Mouse (Mus musculus) brain, embryonic 14.5 days (tissue): ENCODE measurements around the gene Rpl3l. TPM values are rescaled to one million over a fixed set of nuclear protein-coding genes. Genes with fewer than 3 reads are reported as not detected.

ENCODE experiments used
- DNase-seq: peaks from one replicate; pipeline ENCODE4 v3.0.0-alpha.2; 2011; ENCODE audit warnings: low read depth
- CTCF ChIP-seq: fragments of 200-500 bp; IDR thresholded peaks from 2 replicates; pipeline ENCODE4 v1.5.1; 2012; ENCODE audit warnings: inconsistent platforms, mild to moderate bottlenecking, moderate library complexity, borderline replicate concordance; ENCODE audit not compliant: insufficient read depth, insufficient read length; ENCODE audit errors: extremely low read depth
- POLR2A ChIP-seq: fragments of 200-500 bp; IDR thresholded peaks from 2 replicates; pipeline ENCODE4 v1.6.1; 2012; ENCODE audit warnings: mild to moderate bottlenecking, inconsistent platforms, borderline replicate concordance; ENCODE audit not compliant: poor library complexity, insufficient read depth, insufficient read length, severe bottlenecking; ENCODE audit errors: extremely low read depth
- polyA plus RNA-seq: library from polyadenylated mRNA; depleted of rRNA; stranded (reverse); fragments of >200 nt; gene quantifications from 2 replicates; pipeline ENCODE4 v1.2.3, GENCODE M21; 2012

Gene Rpl3l
- polyA plus RNA-seq, 1 experiment = 0.08 TPM

- no peak for DNase-seq
- TF ChIP-seq CTCF (no peak), POLR2A (no peak)
Measured at GRCm38 (mm10) chr17:24722220-24722924, 5.2 kb upstream of the Rpl3l start.

GRCm38 (mm10) chr17:24723122-24723880, 4.3 kb upstream of the Rpl3l start:
- TF ChIP-seq POLR2A (no peak), CTCF (no peak)
- DNase-seq = no peak

GRCm38 (mm10) chr17:24723881-24724180, 3.8 kb upstream of the Rpl3l start:
- TF ChIP-seq CTCF (no peak), POLR2A (no peak)
- DNase-seq = no peak

- DNase-seq = peak; percentile 97
- TF ChIP-seq POLR2A = peak; percentile 57; the same call in 1 of the 2 replicates
- peak; percentile 98 for TF ChIP-seq CTCF
Measured at GRCm38 (mm10) chr17:24724184-24724583, 3.4 kb upstream of the Rpl3l start, which contains the start of gene Ndufb10. Ndufb10 (minus strand) TSS chr17:24724478.

GRCm38 (mm10) chr17:24725637-24726390, 1.8 kb upstream of the Rpl3l start:
- TF ChIP-seq CTCF (no peak), POLR2A (no peak)
- no peak for DNase-seq

GRCm38 (mm10) chr17:24728184-24728583, 564 bp downstream of the Rpl3l start:
- no peak for TF ChIP-seq POLR2A
- no peak for TF ChIP-seq CTCF
- no peak for DNase-seq

GRCm38 (mm10) chr17:24729067-24729466, 1.4 kb downstream of the Rpl3l start:
- no peak for DNase-seq
- TF ChIP-seq POLR2A = no peak
- no peak for TF ChIP-seq CTCF

- TF ChIP-seq CTCF (no peak), POLR2A (no peak)
- no peak for DNase-seq
Measured at GRCm38 (mm10) chr17:24730787-24731186, 3.2 kb downstream of the Rpl3l start.

GRCm38 (mm10) chr17:24732233-24732935, 4.8 kb downstream of the Rpl3l start:
- TF ChIP-seq CTCF = no peak
- TF ChIP-seq POLR2A = no peak
- DNase-seq = no peak

- DNase-seq = no peak
- TF ChIP-seq CTCF = no peak
- TF ChIP-seq POLR2A = no peak
Measured at GRCm38 (mm10) chr17:24733434-24734050, 5.9 kb downstream of the Rpl3l start.

- TF ChIP-seq POLR2A = no peak
- TF ChIP-seq CTCF = no peak
- DNase-seq = no peak
Measured at GRCm38 (mm10) chr17:24734513-24734912, 6.9 kb downstream of the Rpl3l start.

GRCm38 (mm10) chr17:24735446-24735845, 7.8 kb downstream of the Rpl3l start:
- TF ChIP-seq CTCF = no peak
- no peak for TF ChIP-seq POLR2A
- DNase-seq = no peak
